Comparison of ENCODE assay signal across 20 mouse cellular contexts in genomic region chr1:194026958-194027692, GRCm38 (mm10).
DNase-seq lines count a peak whose midpoint lies in the region; ATAC-seq lines count a peak whose summit lies in the region.
"Had no signal": no experiment of that assay in that cellular context is flagged by ENCODE, and none has a peak within 500 bp of the region (broad histone marks: within the 10 kb centered on the region; RNA-seq: fewer than 3 reads in every experiment).

No protein-coding gene starts in this region.

- no peaks in the 10 kb centered on the region for H3K27me3 ChIP-seq in hindbrain, embryonic 11.5 days (ENCODE audit: control insufficient read depth, insufficient read depth, low read length)
- peaks cover 5% of the 10 kb centered on the region; the same call in 1 of the 2 replicates for H3K27me3 ChIP-seq in hindbrain, embryonic 10.5 days (ENCODE audit: insufficient read depth, poor library complexity, severe bottlenecking)
- no peaks in the 10 kb centered on the region for H3K27me3 ChIP-seq in midbrain, embryonic 11.5 days (ENCODE audit: control insufficient read depth, insufficient read depth, low read length)
- no peaks in the 10 kb centered on the region for H3K27me3 ChIP-seq in midbrain, embryonic 16.5 days (ENCODE audit: control insufficient read depth, insufficient read depth, low read depth, low read length)
- H3K27me3 ChIP-seq: limb, embryonic 13.5 days; liver, embryonic 13.5 days had no signal

- no peak overlapping the region for H3K4me3 ChIP-seq in hindbrain, embryonic 11.5 days (ENCODE audit: low read depth, low read length)
- H3K4me3 ChIP-seq in hindbrain, embryonic 10.5 days, result no peak overlapping the region
- H3K4me3 ChIP-seq in midbrain, embryonic 11.5 days (ENCODE audit: low read depth, low read length), result no peak overlapping the region
- no peak overlapping the region for H3K4me3 ChIP-seq in midbrain, embryonic 16.5 days (ENCODE audit: low read depth, low read length)
- H3K4me3 ChIP-seq: heart, adult 2 months; limb, embryonic 13.5 days; liver, embryonic 13.5 days had no signal

- ATAC-seq in hindbrain, embryonic 11.5 days (ENCODE audit: low FRiP score), result peak; percentile 40; the same call in 1 of the 2 replicates
- ATAC-seq in midbrain, embryonic 11.5 days (ENCODE audit: low FRiP score), result peak; percentile 69; the same call in 1 of the 2 replicates
- no peak for ATAC-seq in midbrain, embryonic 16.5 days
- ATAC-seq in megakaryocyte, adult 5-6 weeks (ENCODE audit: poor library complexity, severe bottlenecking), result 0 out of 2 replicates have a peak, but pooled peaks have one; percentile 4
- no peak for ATAC-seq in CD4-positive, CD25-positive, alpha-beta regulatory T cell, adult 4 months
- ATAC-seq: activated CD4-positive, CD25-positive, alpha-beta regulatory T cell, adult 4 months; forebrain, embryonic 14.5 days; intestine, postnatal 0 days; Patski had no signal

- H3K4me2 ChIP-seq in hindbrain, embryonic 11.5 days (replicated peaks; ENCODE audit: low read depth, low read length), result no peak overlapping the region
- no peak overlapping the region for H3K4me2 ChIP-seq in midbrain, embryonic 11.5 days
- H3K4me2 ChIP-seq in midbrain, embryonic 16.5 days (ENCODE audit: low read length), result no peak overlapping the region
- H3K4me2 ChIP-seq: limb, embryonic 13.5 days; liver, embryonic 13.5 days; lung, embryonic 14.5 days had no signal

- no peaks in the 10 kb centered on the region for H3K36me3 ChIP-seq in hindbrain, embryonic 11.5 days (ENCODE audit: control insufficient read depth, insufficient read depth, low read length)
- no peaks in the 10 kb centered on the region for H3K36me3 ChIP-seq in hindbrain, embryonic 10.5 days
- H3K36me3 ChIP-seq in midbrain, embryonic 11.5 days (ENCODE audit: control insufficient read depth, insufficient read depth, low read length), result no peaks in the 10 kb centered on the region
- H3K36me3 ChIP-seq in midbrain, embryonic 16.5 days (ENCODE audit: control insufficient read depth, insufficient read depth, low read length), result no peaks in the 10 kb centered on the region
- H3K36me3 ChIP-seq: limb, embryonic 13.5 days; liver, embryonic 13.5 days had no signal

- WGBS in hindbrain, embryonic 11.5 days, result 74% methylated on average over 7 of the region's 7 CpGs
- WGBS in hindbrain, embryonic 10.5 days, result 75% methylated on average over 7 of the region's 7 CpGs
- WGBS in midbrain, embryonic 11.5 days, result 71% methylated on average over 7 of the region's 7 CpGs
- WGBS in midbrain, embryonic 16.5 days, result 60% methylated on average over 7 of the region's 7 CpGs

- DNase-seq in hindbrain, embryonic 11.5 days (ENCODE audit: low spot score), result no peak
- DNase-seq in hindbrain, embryonic 10.5 days (ENCODE audit: low spot score), result no peak
- peak; percentile 75 for DNase-seq in midbrain, embryonic 11.5 days (ENCODE audit: low spot score, missing footprints)
- DNase-seq in urinary bladder, adult 2 months (ENCODE audit: low spot score), result no peak
- DNase-seq: cerebellum, adult 11-12 months; gastrocnemius, postnatal 10 days; heart, adult 2 months; liver, embryonic 13.5 days; lung, embryonic 14.5 days; lung, postnatal 36 days; right cerebral cortex, postnatal 4 days had no signal

- no peaks in the 10 kb centered on the region for H3K4me1 ChIP-seq in hindbrain, embryonic 11.5 days (replicated peaks; ENCODE audit: control insufficient read depth, insufficient read depth, low read length)
- 0 out of 2 replicates have a peak, but pooled peaks cover 6% of the 10 kb centered on the region for H3K4me1 ChIP-seq in hindbrain, embryonic 10.5 days (replicated peaks)
- no peaks in the 10 kb centered on the region for H3K4me1 ChIP-seq in midbrain, embryonic 11.5 days (ENCODE audit: control insufficient read depth, insufficient read depth, low read length)
- no peaks in the 10 kb centered on the region for H3K4me1 ChIP-seq in midbrain, embryonic 16.5 days (ENCODE audit: control insufficient read depth, insufficient read depth, low read length)
- H3K4me1 ChIP-seq: limb, embryonic 13.5 days; liver, embryonic 13.5 days had no signal

- no peak overlapping the region for H3K27ac ChIP-seq in hindbrain, embryonic 11.5 days (ENCODE audit: low read depth, low read length)
- no peak overlapping the region for H3K27ac ChIP-seq in hindbrain, embryonic 10.5 days
- H3K27ac ChIP-seq in midbrain, embryonic 11.5 days (ENCODE audit: low read depth, low read length), result no peak overlapping the region
- no peak overlapping the region for H3K27ac ChIP-seq in midbrain, embryonic 16.5 days (ENCODE audit: low read length)
- H3K27ac ChIP-seq: heart, adult 2 months; limb, embryonic 13.5 days; liver, embryonic 13.5 days; stomach, postnatal 0 days had no signal

- H3K9me3 ChIP-seq in hindbrain, embryonic 11.5 days (ENCODE audit: control insufficient read depth, low read length), result no peaks in the 10 kb centered on the region
- no peaks in the 10 kb centered on the region for H3K9me3 ChIP-seq in hindbrain, embryonic 10.5 days
- no peaks in the 10 kb centered on the region for H3K9me3 ChIP-seq in midbrain, embryonic 11.5 days (ENCODE audit: control insufficient read depth, low read length)
- no peaks in the 10 kb centered on the region for H3K9me3 ChIP-seq in midbrain, embryonic 16.5 days (replicated peaks; ENCODE audit: control insufficient read depth, low read length, poor library complexity, severe bottlenecking)
- H3K9me3 ChIP-seq: limb, embryonic 13.5 days; liver, embryonic 13.5 days had no signal

- H3K9ac ChIP-seq in hindbrain, embryonic 11.5 days (ENCODE audit: low read depth, low read length), result no peak overlapping the region
- H3K9ac ChIP-seq in midbrain, embryonic 11.5 days (ENCODE audit: low read length), result no peak overlapping the region
- H3K9ac ChIP-seq in midbrain, embryonic 16.5 days (ENCODE audit: low read depth, low read length), result no peak overlapping the region
- H3K9ac ChIP-seq: limb, embryonic 13.5 days; liver, embryonic 13.5 days; lung, embryonic 14.5 days had no signal

Comparison
In these comparisons a context has a peak if more than half of its experiments do, and no peak if none do; other contexts are left out.
1. ATAC-seq: peak in hindbrain, embryonic 11.5 days (single experiment), midbrain, embryonic 11.5 days (single experiment) and megakaryocyte, adult 5-6 weeks (single experiment); none in midbrain, embryonic 16.5 days (single experiment) and CD4-positive, CD25-positive, alpha-beta regulatory T cell, adult 4 months (single experiment).